Mouse (Mus musculus): ENCODE results near the gene Ndufs3.

- no peak for TF ChIP-seq ZC3H11A (IDR thresholded peaks at IDR 0.05; ENCODE audit: borderline replicate concordance, low read depth, low read length)
- TF ChIP-seq ZNF384 (IDR thresholded peaks at IDR 0.05; ENCODE audit: low read depth, low read length): no peak
- no peak for TF ChIP-seq MAFK (IDR thresholded peaks at IDR 0.05; ENCODE audit: insufficient read depth, low read depth, low read length)
Measured at GRCm38 (mm10) chr2:90850401-90850800, 54.2 kb downstream of the Ndufs3 start.

Data from ES-E14 (cell line).